Mouse (Mus musculus) E14TG2a.4 (cell line): Measurements from ENCODE around the gene Gm10217.

Source experiments
- H3K27me3 ChIP-seq: 2 replicates; pipeline ENCODE4 v1.6.1; 2014; ENCODE audit warnings: low read length, control low read depth; ENCODE audit not compliant: insufficient read depth
- H3K36me3 ChIP-seq: 2 replicates; pipeline ENCODE4 v1.6.1; 2014; ENCODE audit warnings: low read length, control low read depth; ENCODE audit not compliant: insufficient read depth
- H3K4me1 ChIP-seq: replicated peaks from 2 replicates; pipeline ENCODE4 v1.6.1; 2014; ENCODE audit warnings: low read depth, low read length, control low read depth
- H3K4me3 ChIP-seq: replicated peaks from 2 replicates; pipeline ENCODE4 v1.5.1; 2014; ENCODE audit warnings: mild to moderate bottlenecking, low read length
- H3K9me3 ChIP-seq: 2 replicates; pipeline ENCODE4 v1.6.1; 2014; ENCODE audit warnings: low read length, control low read depth
- CTCF ChIP-seq: conservative IDR thresholded peaks from 2 replicates; pipeline ENCODE4 v1.5.1; 2014; ENCODE audit warnings: low read length
- NANOG ChIP-seq: IDR thresholded peaks from 2 replicates; pipeline ENCODE4 v1.6.1; 2014; ENCODE audit warnings: borderline replicate concordance, low read length, mixed read lengths
- POU5F1 ChIP-seq: IDR thresholded peaks from 2 replicates; pipeline ENCODE4 v1.6.1; 2014; ENCODE audit warnings: low read length, borderline replicate concordance

Gm10217 gene

DNA sequence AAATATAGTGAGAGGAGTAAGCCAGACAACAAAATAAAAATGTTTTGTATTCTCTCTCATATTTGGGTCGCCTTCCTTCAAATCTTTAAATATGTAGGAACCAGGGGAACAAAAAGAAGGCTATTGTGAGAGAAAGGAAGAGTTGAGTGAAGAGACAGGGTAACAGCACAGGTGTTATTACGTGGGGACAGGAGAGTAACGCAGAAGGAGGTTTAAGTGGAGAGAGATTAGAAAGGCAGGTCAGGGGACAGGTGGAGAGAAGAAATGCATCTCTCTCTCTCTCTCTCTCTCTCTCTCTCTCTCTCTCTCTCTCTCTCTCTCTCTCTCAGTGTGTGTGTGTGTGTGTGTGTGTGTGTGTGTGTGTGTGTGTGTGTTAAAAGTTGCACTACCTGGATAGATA is at the start of gene Gm10217:
TSS of gene Gm10217 (plus strand) at position 301 of the 400 bp plus-strand sequence.
- H3K36me3 ChIP-seq: no peaks in the 10 kb centered on the region
- no peaks in the 10 kb centered on the region for H3K9me3 ChIP-seq
- TF ChIP-seq CTCF (no peak), NANOG (no peak), POU5F1 (no peak)
- H3K4me3 ChIP-seq: no peak within 1 kb of the TSS
- H3K4me1 ChIP-seq: peaks cover 15% of the 10 kb centered on the region
- H3K27me3 ChIP-seq: no peaks in the 10 kb centered on the region

GRCm38 (mm10) chr8:9824770-9825169 is 39.3 kb upstream of the Gm10217 start:
- no peaks in the 10 kb centered on the region for H3K36me3 ChIP-seq
- no peak overlapping the region for H3K4me3 ChIP-seq
- no peaks in the 10 kb centered on the region for H3K9me3 ChIP-seq
- no peaks in the 10 kb centered on the region for H3K27me3 ChIP-seq
- H3K4me1 ChIP-seq: peaks cover 9% of the 10 kb centered on the region
- TF ChIP-seq POU5F1: no peak

- H3K4me3 ChIP-seq: no peak overlapping the region
- no peaks in the 10 kb centered on the region for H3K36me3 ChIP-seq
- H3K4me1 ChIP-seq: no peaks in the 10 kb centered on the region
- H3K9me3 ChIP-seq: peaks cover 7% of the 10 kb centered on the region
- TF ChIP-seq NANOG: no peak
- no peak for TF ChIP-seq POU5F1
- TF ChIP-seq CTCF: no peak
- no peaks in the 10 kb centered on the region for H3K27me3 ChIP-seq
These were observed 23.8 kb upstream of the Gm10217 start for GRCm38 (mm10) chr8:9840257-9840656.

- Histone ChIP-seq H3K9me3 (no peaks in the 10 kb centered on the region), H3K4me1 (peaks cover 5% of the 10 kb centered on the region; the same call in 1 of the 2 replicates), H3K36me3 (no peaks in the 10 kb centered on the region), H3K4me3 (no peak overlapping the region), H3K27me3 (no peaks in the 10 kb centered on the region)
- TF ChIP-seq NANOG: no peak
- TF ChIP-seq CTCF: no peak
- no peak for TF ChIP-seq POU5F1
These were observed 4.8 kb upstream of the Gm10217 start for GRCm38 (mm10) chr8:9859286-9859685.

GRCm38 (mm10) chr8:9860539-9861203 is 3.4 kb upstream of the Gm10217 start:
- TF ChIP-seq POU5F1 (no peak), NANOG (no peak), CTCF (no peak)
- Histone ChIP-seq H3K27me3 (no peaks in the 10 kb centered on the region), H3K9me3 (no peaks in the 10 kb centered on the region), H3K4me3 (no peak overlapping the region), H3K4me1 (peaks cover 7% of the 10 kb centered on the region; the same call in 1 of the 2 replicates), H3K36me3 (no peaks in the 10 kb centered on the region)

GRCm38 (mm10) chr8:9865150-9865549 is 1.1 kb downstream of the Gm10217 start:
- H3K4me3 ChIP-seq: no peak overlapping the region
- H3K27me3 ChIP-seq: no peaks in the 10 kb centered on the region
- H3K9me3 ChIP-seq: no peaks in the 10 kb centered on the region
- no peaks in the 10 kb centered on the region for H3K36me3 ChIP-seq
- no peak for TF ChIP-seq CTCF
- no peak for TF ChIP-seq POU5F1
- no peak for TF ChIP-seq NANOG
- H3K4me1 ChIP-seq: peaks cover 13% of the 10 kb centered on the region

DNA sequence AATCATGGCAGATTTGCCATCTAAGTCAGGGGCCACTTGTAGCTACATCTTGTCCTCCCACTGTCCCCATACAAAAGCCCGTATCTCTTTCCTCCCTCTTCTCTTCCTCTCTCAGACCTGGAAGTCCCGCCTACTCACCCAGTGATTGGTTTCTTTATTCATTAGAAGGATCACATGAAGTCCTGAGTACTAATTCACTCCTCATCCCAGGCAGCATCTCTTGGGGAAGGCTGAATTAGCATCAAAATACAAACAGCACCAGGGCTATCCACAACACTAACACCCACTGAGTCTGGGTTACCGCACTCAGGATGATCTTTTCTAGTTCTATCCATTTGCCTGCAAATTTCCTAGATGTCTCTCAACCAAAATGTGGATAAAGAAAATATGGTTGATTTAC is 4.0 kb downstream of the Gm10217 start:
- H3K4me3 ChIP-seq: no peak overlapping the region
- H3K4me1 ChIP-seq: peaks cover 19% of the 10 kb centered on the region
- H3K36me3 ChIP-seq: no peaks in the 10 kb centered on the region
- no peaks in the 10 kb centered on the region for H3K27me3 ChIP-seq
- H3K9me3 ChIP-seq: no peaks in the 10 kb centered on the region
- TF ChIP-seq NANOG (peak; percentile 73; the same call in 1 of the 2 replicates), POU5F1 (no peak)

DNA sequence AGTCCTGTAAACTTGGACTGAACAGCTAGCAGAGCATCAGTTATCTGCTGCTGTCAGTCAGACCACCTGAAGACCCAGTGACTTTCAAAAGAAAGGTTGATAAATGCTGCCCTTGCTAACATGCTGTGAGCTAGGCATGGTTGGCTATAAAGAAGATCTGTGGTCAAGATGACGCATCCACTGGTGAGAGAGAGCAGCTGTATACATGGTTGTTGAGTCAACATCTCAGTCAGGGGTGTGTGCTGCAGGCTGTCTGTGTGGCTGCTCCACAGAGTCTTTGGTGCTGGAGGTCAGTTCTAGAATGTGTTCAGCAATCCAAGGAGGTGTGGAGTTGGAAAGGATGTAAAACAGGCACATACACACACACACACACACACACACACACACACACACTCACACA is 12.2 kb downstream of the Gm10217 start:
- TF ChIP-seq POU5F1: no peak
- TF ChIP-seq NANOG: no peak
- no peaks in the 10 kb centered on the region for H3K27me3 ChIP-seq
- no peak overlapping the region for H3K4me3 ChIP-seq
- H3K4me1 ChIP-seq: no peaks in the 10 kb centered on the region
- H3K36me3 ChIP-seq: no peaks in the 10 kb centered on the region
- H3K9me3 ChIP-seq: no peaks in the 10 kb centered on the region

DNA sequence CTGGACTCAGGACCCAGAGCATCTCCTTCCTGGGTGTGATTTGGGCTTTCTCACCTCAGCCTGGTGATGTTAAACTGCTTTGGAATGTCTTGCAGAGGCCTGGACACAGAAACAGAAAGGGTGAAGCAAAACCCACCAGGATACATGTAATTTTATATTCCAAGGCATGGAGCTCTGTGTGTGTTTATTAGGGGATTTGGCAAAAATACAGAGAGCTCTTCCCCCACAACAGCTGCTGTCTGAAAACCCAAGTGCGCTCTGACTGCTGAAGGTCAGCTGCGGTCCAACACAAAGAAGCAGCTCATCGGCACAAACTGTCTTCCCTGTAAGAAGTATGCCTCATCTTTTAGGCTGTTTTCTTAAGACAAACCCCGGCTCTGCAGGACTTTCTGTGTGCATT is 15.9 kb downstream of the Gm10217 start:
- Histone ChIP-seq H3K27me3 (no peaks in the 10 kb centered on the region), H3K4me3 (no peak overlapping the region)
- TF ChIP-seq POU5F1: no peak
- TF ChIP-seq NANOG: no peak
- TF ChIP-seq CTCF: no peak

More for the DNA sequence above, 15.9 kb downstream of the Gm10217 start:
- Histone ChIP-seq H3K9me3 (no peaks in the 10 kb centered on the region), H3K4me1 (no peaks in the 10 kb centered on the region), H3K36me3 (no peaks in the 10 kb centered on the region)
